Mouse (Mus musculus): ENCODE measurements around the gene Cxcl16. TPM values are rescaled to one million over a fixed set of nuclear protein-coding genes. Genes with fewer than 3 reads are reported as not detected.
"Not testable (repeated sequence)": the region's sequence is repeated elsewhere in the genome, so short reads cannot be mapped to it uniquely, and the experiment has no call there.

Gene Cxcl16
- polyA plus RNA-seq, 1 experiment from 2014 or later: 9.0 TPM

DNA sequence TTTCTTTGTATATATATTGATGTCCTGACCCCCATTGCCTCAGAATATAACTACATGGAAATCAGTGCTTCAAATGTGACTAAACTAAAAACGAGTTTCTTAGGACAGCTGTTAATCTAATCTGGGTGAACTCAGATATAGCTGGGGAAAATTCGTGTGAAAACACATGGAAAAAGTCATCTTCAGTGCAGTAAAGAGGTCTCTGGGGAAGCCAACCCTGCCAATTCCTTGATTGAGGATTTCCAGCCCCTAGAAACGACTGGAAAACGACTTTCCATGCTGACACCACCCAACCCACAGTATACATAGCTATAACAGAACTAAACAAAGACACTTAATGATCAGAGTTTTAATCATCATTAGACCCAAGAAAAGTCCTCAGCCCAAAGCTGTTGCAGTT is 28.0 kb upstream of the Cxcl16 start:
- H3K9ac ChIP-seq (ENCODE audit: low read length): no peak overlapping the region
- H3K4me1 ChIP-seq (ENCODE audit: control insufficient read depth, insufficient read depth, low read length): no peaks in the 10 kb centered on the region
- H3K4me2 ChIP-seq (ENCODE audit: low read depth, low read length): no peak overlapping the region
- WGBS: 35% methylated on average over 4 of the region's 4 CpGs
- H3K4me3 ChIP-seq (replicated peaks; ENCODE audit: low read length): no peak overlapping the region
- H3K27ac ChIP-seq (ENCODE audit: low read length): no peak overlapping the region
- H3K36me3 ChIP-seq (ENCODE audit: control insufficient read depth, insufficient read depth, low read length): no peaks in the 10 kb centered on the region
- no peak for ATAC-seq (ENCODE audit: insufficient read depth, low FRiP score)
- no peaks in the 10 kb centered on the region for H3K27me3 ChIP-seq (ENCODE audit: control insufficient read depth, insufficient read depth, low read length)
- H3K9me3 ChIP-seq (replicated peaks; ENCODE audit: control insufficient read depth, low read length): 0 out of 2 replicates have a peak, but pooled peaks cover 3% of the 10 kb centered on the region

DNA sequence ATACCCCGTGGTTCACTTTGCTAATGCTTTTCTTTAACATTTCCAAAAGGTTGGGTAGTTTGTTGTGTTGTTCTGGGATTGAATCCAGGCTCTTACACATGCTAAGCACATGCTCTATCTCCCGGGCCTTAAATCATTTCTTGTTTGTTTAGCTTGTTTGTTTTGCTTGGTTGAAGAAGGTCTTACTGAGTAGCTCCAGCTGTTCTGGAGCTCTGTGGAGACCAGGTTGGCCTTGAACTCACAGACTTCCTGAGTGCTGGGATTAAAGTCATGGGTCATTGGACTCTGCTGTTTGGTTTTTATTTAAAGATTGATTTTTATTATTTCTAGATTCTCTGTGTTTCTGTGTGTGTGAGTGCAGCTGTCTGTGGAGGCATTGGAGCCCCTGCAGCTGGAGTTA is 25.7 kb upstream of the Cxcl16 start:
- no peak for ATAC-seq (ENCODE audit: insufficient read depth, low FRiP score)
- no peaks in the 10 kb centered on the region for H3K36me3 ChIP-seq (ENCODE audit: control insufficient read depth, insufficient read depth, low read length)
- no peak overlapping the region for H3K4me3 ChIP-seq (replicated peaks; ENCODE audit: low read length)
- H3K4me1 ChIP-seq (ENCODE audit: control insufficient read depth, insufficient read depth, low read length): no peaks in the 10 kb centered on the region
- no peak overlapping the region for H3K4me2 ChIP-seq (ENCODE audit: low read depth, low read length)
- no peaks in the 10 kb centered on the region for H3K9me3 ChIP-seq (replicated peaks; ENCODE audit: control insufficient read depth, low read length)
- 34% methylated on average over 2 of the region's 2 CpGs for WGBS
- no peak overlapping the region for H3K27ac ChIP-seq (ENCODE audit: low read length)
- H3K9ac ChIP-seq (ENCODE audit: low read length): no peak overlapping the region
- no peaks in the 10 kb centered on the region for H3K27me3 ChIP-seq (ENCODE audit: control insufficient read depth, insufficient read depth, low read length)

DNA sequence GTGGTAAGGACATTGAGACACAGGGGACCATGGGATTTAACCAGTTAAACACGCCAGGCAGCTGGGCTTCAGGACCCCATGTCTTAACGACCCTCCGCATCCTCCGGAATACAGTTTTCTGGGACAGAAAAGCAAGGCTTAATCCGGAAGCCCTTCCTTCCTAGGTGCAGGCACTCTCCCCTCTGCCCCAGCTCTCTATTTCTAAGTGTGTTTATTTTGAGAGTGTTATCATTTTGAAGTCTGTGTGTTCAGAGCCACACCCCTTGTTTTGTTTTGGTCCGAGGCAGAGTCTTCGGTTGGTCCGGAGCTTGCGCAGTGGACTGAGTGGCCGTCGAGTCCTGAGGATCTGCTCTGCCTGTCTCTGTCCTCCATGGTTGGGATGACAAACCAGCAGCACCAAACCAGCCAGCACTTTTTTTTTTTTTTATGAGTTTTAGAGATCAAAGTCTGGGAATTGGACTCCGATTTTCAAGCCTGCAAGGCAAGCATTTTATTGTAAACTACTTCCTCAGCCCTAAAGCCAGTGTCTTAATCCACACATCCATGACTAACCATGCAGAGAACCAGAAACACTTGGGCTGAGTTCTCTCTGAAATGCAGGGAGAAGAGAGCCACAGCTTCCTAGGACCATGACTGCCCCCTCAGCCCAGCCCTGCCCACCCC is 15.2 kb upstream of the Cxcl16 start:
- ATAC-seq (ENCODE audit: insufficient read depth, low FRiP score): no peak
- Histone ChIP-seq H3K27ac (ENCODE audit: low read length) (no peak overlapping the region), H3K9ac (ENCODE audit: low read length) (no peak overlapping the region), H3K4me1 (ENCODE audit: control insufficient read depth, insufficient read depth, low read length) (no peaks in the 10 kb centered on the region), H3K27me3 (ENCODE audit: control insufficient read depth, insufficient read depth, low read length) (no peaks in the 10 kb centered on the region), H3K4me3 (replicated peaks; ENCODE audit: low read length) (no peak overlapping the region), H3K4me2 (ENCODE audit: low read depth, low read length) (0 out of 2 replicates have a peak overlapping the region, but pooled peaks have one; percentile 1), H3K9me3 (replicated peaks; ENCODE audit: control insufficient read depth, low read length) (no peaks in the 10 kb centered on the region), H3K36me3 (ENCODE audit: control insufficient read depth, insufficient read depth, low read length) (no peaks in the 10 kb centered on the region)
- WGBS: 57% methylated on average over 12 of the region's 12 CpGs

DNA sequence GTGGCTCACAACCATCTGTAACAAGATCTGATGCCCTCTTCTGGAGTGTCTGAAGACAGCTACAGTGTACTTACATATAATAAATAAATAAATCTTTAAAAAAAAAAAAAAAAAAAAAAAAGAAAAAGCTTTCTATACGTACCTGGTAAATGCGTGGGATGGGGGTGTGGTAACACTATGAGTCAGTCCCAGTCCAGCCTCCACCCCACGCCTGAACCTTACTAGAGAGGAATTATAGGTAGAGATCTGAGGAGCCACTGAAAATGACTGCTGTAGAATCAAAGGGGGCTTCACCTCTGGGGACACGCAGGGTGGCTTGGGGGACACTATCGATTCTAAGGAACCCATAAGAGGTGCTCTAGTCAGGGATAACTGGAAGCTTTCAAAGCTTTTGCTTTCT is 13.5 kb upstream of the Cxcl16 start:
- not testable (repeated sequence) for H3K4me2 ChIP-seq (ENCODE audit: low read depth, low read length); H3K4me1 ChIP-seq (ENCODE audit: control insufficient read depth, insufficient read depth, low read length); H3K27me3 ChIP-seq (ENCODE audit: control insufficient read depth, insufficient read depth, low read length); H3K9ac ChIP-seq (ENCODE audit: low read length); H3K36me3 ChIP-seq (ENCODE audit: control insufficient read depth, insufficient read depth, low read length); ATAC-seq (ENCODE audit: insufficient read depth, low FRiP score); H3K4me3 ChIP-seq (replicated peaks; ENCODE audit: low read length); H3K27ac ChIP-seq (ENCODE audit: low read length); H3K9me3 ChIP-seq (replicated peaks; ENCODE audit: control insufficient read depth, low read length)
- WGBS: 82% methylated on average over 5 of the region's 5 CpGs

DNA sequence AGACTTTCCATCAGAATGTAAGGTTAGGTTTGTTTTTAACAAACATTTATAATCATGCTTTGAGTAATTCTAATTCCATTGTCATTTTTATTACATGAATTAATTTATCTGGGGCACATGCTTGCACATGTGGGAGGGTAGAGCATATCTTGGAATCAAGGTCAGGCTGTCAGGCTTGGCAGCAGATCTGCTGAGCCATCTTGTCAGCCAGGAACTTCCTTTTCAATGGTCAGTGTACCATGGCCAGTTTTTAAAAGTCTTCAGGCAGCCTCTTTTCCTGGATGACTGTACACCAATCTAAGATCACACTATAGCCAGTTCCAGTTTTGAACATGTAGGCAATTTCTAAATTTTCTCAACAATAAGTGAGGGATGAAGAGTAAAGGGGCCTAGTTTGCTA is 12.9 kb upstream of the Cxcl16 start:
- Histone ChIP-seq H3K36me3 (ENCODE audit: control insufficient read depth, insufficient read depth, low read length) (no peaks in the 10 kb centered on the region), H3K9ac (ENCODE audit: low read length) (no peak overlapping the region), H3K4me3 (replicated peaks; ENCODE audit: low read length) (no peak overlapping the region), H3K4me2 (ENCODE audit: low read depth, low read length) (no peak overlapping the region), H3K9me3 (replicated peaks; ENCODE audit: control insufficient read depth, low read length) (no peaks in the 10 kb centered on the region), H3K27ac (ENCODE audit: low read length) (no peak overlapping the region), H3K4me1 (ENCODE audit: control insufficient read depth, insufficient read depth, low read length) (peaks cover 4% of the 10 kb centered on the region; the same call in 1 of the 2 replicates), H3K27me3 (ENCODE audit: control insufficient read depth, insufficient read depth, low read length) (no peaks in the 10 kb centered on the region)
- no peak for ATAC-seq (ENCODE audit: insufficient read depth, low FRiP score)

DNA sequence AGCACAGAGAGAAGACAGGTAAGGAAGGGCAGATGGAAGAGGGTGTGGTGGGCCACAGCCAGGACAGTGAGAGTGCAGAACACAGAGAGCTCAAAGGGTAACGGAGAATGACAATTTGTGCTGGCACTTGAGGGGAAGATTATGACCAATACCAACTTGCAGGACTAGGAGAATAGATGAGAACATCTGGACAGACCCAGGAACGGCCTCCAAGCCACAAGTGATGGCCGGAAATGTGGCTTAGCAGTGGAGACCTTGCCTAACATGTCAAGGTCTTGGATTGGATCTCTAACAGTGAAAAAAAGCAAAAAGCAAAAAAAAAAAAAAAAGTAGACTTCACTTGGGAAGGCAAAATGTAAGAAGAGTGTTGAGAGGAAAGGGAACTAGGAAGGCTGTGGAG is 10.0 kb upstream of the Cxcl16 start:
- H3K4me1 ChIP-seq (ENCODE audit: control insufficient read depth, insufficient read depth, low read length): peaks cover 11% of the 10 kb centered on the region
- WGBS: 88% methylated on average over 3 of the region's 3 CpGs
- ATAC-seq (ENCODE audit: insufficient read depth, low FRiP score): no peak
- no peaks in the 10 kb centered on the region for H3K9me3 ChIP-seq (replicated peaks; ENCODE audit: control insufficient read depth, low read length)
- peaks cover 3% of the 10 kb centered on the region; the same call in 1 of the 2 replicates for H3K27me3 ChIP-seq (ENCODE audit: control insufficient read depth, insufficient read depth, low read length)
- H3K36me3 ChIP-seq (ENCODE audit: control insufficient read depth, insufficient read depth, low read length): no peaks in the 10 kb centered on the region
- no peak overlapping the region for H3K4me3 ChIP-seq (replicated peaks; ENCODE audit: low read length)
- no peak overlapping the region for H3K27ac ChIP-seq (ENCODE audit: low read length)
- no peak overlapping the region for H3K4me2 ChIP-seq (ENCODE audit: low read depth, low read length)
- H3K9ac ChIP-seq (ENCODE audit: low read length): no peak overlapping the region

DNA sequence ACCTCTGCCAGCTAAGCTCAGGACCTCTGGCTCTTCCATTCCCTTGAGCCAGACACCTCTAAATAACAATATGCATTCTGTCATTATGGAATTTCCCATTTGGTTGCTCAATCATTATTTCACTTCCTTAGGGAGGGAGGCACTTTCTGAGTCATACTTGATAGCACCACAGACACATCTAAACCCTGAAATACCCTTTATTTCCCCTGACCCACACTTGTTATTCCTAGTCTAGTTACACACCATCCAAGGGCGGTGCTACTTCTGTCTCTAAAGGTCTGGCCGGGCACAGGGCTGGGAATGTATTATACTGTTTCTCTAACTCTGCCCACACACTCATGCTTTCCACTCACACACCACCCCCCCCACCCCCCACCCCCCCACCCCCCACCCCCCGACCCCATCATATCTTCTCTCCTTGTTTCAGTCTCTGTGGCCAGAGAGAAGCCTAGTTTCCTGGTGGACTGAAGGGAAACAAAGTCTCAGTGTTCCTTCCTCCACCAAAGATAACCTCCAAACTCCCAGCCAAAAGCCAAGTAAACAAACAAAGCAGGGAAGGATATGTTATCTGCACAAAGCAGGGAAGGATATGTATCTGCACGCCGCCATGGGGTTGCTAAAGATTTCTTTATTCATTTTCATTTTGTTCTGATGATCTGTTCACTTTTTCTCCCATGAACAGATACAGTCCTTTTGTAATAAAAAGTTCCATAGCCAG is 8.3 kb upstream of the Cxcl16 start:
- H3K36me3 ChIP-seq (ENCODE audit: control insufficient read depth, insufficient read depth, low read length): no peaks in the 10 kb centered on the region
- H3K27ac ChIP-seq (ENCODE audit: low read length): no peak overlapping the region
- H3K9me3 ChIP-seq (replicated peaks; ENCODE audit: control insufficient read depth, low read length): no peaks in the 10 kb centered on the region
- H3K4me3 ChIP-seq (replicated peaks; ENCODE audit: low read length): no peak overlapping the region
- H3K4me2 ChIP-seq (ENCODE audit: low read depth, low read length): no peak overlapping the region
- no peak for ATAC-seq (ENCODE audit: insufficient read depth, low FRiP score)
- no peak overlapping the region for H3K9ac ChIP-seq (ENCODE audit: low read length)
- peaks cover 11% of the 10 kb centered on the region for H3K4me1 ChIP-seq (ENCODE audit: control insufficient read depth, insufficient read depth, low read length)
- peaks cover 3% of the 10 kb centered on the region; the same call in 1 of the 2 replicates for H3K27me3 ChIP-seq (ENCODE audit: control insufficient read depth, insufficient read depth, low read length)
- WGBS: 60% methylated on average over 5 of the region's 5 CpGs

DNA sequence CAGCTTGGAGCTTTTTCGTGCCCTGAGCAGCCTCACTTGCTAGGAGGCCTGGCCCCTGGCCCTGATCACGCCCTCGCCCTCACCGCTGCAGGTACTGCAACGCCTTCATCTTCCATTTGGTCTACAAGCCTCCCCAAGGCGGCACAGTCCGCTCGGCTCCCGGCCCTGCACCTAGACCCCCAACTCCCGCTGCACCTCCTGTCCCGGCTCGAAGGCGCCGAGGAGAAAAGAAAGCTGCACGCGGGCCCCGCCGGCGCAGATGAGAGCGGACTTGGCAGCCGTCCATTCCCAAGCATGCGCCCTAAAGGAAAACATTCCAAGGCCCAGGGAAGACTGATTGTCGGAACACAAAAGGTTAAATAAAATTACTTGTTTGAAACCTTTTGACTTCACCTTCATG is 6.0 kb upstream of the Cxcl16 start:
- H3K9ac ChIP-seq (ENCODE audit: low read length): peak overlapping the region; percentile 67
- peak overlapping the region; percentile 76 for H3K4me2 ChIP-seq (ENCODE audit: low read depth, low read length)
- peaks cover 11% of the 10 kb centered on the region for H3K4me1 ChIP-seq (ENCODE audit: control insufficient read depth, insufficient read depth, low read length)
- peak overlapping the region; percentile 41 for H3K4me3 ChIP-seq (replicated peaks; ENCODE audit: low read length)
- H3K27ac ChIP-seq (ENCODE audit: low read length): no peak overlapping the region; the same call in 1 of the 2 replicates
- H3K9me3 ChIP-seq (replicated peaks; ENCODE audit: control insufficient read depth, low read length): no peaks in the 10 kb centered on the region
- 10% methylated on average over 23 of the region's 23 CpGs for WGBS
- H3K36me3 ChIP-seq (ENCODE audit: control insufficient read depth, insufficient read depth, low read length): no peaks in the 10 kb centered on the region
- peaks cover 3% of the 10 kb centered on the region for H3K27me3 ChIP-seq (ENCODE audit: control insufficient read depth, insufficient read depth, low read length)
- ATAC-seq (ENCODE audit: insufficient read depth, low FRiP score): peak; percentile 27; the same call in 1 of the 2 replicates

DNA sequence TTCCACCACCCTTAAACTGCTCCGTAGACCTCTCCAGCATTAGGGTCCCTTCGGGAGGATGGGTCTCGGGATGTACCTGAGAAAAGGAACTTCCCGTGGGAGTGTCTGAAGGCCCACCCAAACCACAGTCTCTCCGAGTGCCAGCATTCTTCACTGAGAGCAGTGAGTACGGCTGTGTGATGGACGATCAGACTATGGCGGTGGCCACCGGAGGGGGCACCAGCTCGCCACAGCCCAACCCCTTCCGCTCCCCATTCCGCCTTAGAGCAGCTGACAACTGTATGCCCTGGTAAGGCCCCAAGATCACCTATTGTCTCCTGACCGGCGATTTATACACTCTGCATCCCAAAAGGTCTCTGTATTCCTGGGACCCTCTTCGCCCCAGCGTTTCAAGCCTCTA is 5.4 kb upstream of the Cxcl16 start:
- Histone ChIP-seq H3K9me3 (replicated peaks; ENCODE audit: control insufficient read depth, low read length) (no peaks in the 10 kb centered on the region), H3K4me2 (ENCODE audit: low read depth, low read length) (peak overlapping the region; percentile 76), H3K36me3 (ENCODE audit: control insufficient read depth, insufficient read depth, low read length) (no peaks in the 10 kb centered on the region), H3K9ac (ENCODE audit: low read length) (peak overlapping the region; percentile 67; the same call in 1 of the 2 replicates), H3K27me3 (ENCODE audit: control insufficient read depth, insufficient read depth, low read length) (peaks cover 6% of the 10 kb centered on the region), H3K27ac (ENCODE audit: low read length) (no peak overlapping the region), H3K4me1 (ENCODE audit: control insufficient read depth, insufficient read depth, low read length) (peaks cover 11% of the 10 kb centered on the region), H3K4me3 (replicated peaks; ENCODE audit: low read length) (peak overlapping the region; percentile 41)
- 34% methylated on average over 16 of the region's 16 CpGs for WGBS
- ATAC-seq (ENCODE audit: insufficient read depth, low FRiP score): 0 out of 2 replicates have a peak, but pooled peaks have one; percentile 9
